Mouse (Mus musculus) brain, adult 2 months (tissue): ENCODE results near the gene Gpc5.

Experiments used
- DNase-seq: peaks from one replicate; pipeline ENCODE4 v3.0.0; 2011; ENCODE audit warnings: low read depth, low spot score

Gpc5 gene

GRCm38 (mm10) chr14:115500794-115501193 lies 408.8 kb downstream of the Gpc5 start:
- DNase-seq = no peak

DNA sequence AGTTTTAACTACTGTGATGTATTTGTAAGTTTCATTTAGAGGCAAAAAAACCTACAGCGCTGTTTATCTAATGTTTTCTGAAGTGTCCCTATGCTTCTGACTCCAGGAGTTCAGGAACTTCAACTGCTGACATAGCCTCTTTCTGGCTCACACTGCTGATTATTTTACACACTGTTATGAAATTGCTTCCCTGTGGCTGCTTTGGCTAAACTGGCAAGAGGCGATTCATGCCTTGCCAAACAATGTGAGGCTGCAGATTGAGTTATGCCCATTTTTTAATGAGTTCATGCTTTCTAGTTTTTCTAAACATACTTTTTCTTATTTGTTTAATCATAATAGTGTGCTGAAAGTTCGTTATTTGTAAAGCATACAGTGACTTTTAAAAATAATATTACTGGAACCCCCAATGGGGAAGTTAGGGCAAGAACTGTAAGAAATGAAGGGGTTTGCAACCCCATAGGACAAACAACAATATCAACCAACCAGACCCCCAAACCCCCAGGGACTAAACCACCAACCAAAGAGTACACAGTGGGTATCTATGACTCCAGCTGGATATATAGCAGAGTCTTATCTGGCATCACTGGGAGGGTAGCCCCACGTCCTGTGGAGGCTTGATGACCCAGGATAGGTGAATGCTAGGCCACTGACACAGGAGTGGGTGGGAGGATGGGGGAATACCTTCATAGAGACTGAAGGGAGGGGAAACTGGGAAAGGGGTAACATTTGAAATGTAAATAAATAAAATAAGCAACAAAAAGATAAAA lies 454.7 kb downstream of the Gpc5 start:
- no peak for DNase-seq

GRCm38 (mm10) chr14:115551996-115552395 lies 460.0 kb downstream of the Gpc5 start:
- DNase-seq = no peak

DNA sequence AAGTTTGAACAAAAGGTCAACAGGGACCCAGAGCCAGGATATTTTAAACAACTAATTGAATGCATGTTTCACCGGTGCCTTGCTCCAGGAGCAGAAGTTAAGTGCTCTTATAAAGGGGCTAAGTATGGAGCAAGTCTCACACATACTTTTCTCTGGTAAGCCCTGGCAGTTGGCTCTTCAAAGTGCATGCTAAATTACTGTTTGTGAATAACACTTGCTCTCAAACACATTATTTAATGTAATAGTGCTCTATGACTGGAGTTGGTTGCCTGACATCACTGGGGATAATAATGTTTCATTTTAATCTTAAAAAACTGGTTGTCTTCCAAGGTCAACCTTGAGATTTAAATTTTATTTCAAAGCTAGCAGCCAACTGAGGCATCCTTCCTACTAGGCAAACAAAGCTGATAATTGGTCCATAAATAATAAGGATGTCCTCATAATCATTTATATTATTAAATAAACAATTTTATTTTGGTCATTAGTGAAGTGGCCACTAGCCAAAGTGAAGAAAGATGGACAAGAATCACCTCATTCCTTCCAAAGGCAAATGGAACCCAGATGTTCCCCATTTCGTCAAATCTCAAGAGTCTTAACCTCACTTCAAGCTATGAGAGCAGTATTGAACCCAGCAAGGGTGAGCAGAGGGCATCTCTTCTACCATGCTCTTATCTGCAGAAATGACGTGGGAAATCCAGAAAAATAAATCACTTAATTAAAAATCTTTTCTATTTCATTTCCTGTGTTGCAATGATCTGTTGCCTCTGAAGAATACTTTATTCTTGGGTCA lies 488.6 kb downstream of the Gpc5 start:
- DNase-seq = no peak

GRCm38 (mm10) chr14:115581256-115581633 lies 489.2 kb downstream of the Gpc5 start:
- no peak for DNase-seq

DNA sequence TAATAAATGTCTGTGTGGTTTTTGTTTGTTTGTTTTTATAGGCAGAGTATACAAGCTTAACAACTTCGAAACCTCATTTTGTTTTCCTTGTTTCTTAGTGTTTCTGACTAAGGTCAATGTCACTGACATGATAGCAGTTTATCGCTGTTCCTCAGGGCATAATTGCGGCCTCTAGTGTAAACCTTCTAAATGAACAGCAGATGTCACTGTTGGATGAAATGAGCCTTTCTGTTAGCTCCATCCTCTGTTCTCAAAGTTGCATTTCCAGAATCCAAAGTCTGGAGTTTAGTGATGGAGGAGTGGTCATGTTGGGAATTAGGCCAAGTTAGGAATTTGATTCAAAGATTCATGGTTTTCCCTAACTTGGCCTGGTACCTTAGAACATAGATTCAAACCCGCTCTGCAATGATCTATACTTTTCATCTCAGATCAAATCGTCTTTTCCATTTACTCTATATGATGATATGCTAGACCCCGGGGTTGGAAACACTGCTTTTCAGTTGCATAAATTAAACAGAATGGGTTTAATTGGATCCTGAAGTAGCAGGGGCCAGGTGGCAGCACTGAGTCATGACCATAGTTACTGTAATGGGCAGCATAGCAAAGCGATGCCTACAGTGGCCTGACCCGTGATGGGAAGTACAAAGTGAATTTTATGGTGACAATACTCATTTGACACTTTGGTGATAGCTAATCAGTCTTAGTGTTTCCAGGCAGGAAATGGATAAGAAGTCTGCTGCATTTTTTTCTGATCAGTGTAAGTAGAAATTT lies 508.4 kb downstream of the Gpc5 start:
- peak; percentile 58 for DNase-seq

DNA sequence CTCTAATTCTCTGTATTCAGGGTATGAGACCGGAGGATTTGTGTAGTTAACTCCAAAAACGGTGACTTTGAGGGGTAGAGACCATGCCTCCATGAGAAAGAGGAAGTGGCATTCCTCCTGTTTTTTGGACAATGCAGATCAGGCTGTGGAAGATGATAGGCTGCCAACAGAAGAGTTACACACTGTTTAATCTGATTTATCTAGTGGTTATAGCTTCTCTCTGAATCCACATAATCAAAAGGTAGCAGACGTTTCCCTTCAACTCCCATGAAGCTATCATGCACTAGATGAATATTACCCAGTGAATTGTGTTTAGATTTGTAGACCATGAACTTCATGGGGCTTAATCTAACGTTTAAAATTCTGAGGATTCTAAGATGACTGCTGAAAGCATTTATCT lies 522.1 kb downstream of the Gpc5 start:
- DNase-seq = no peak

DNA sequence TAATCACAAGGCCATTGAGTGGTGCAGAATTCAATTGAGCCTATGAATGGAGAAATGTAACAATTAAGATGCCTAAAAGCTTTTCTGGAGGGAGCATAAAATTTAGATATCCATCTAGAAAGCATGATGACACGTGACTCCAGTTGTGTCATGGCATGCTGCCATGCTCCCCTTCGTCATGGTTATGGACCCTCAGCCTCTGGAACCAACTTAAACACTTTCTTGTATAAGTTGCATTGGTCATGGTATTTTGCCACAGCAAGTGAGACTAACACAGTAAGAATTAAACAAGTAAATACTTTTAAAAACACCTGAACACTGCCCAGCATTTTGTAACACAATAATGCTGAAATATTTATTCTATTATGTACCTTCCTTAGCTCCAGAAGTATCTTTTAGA lies 524.3 kb downstream of the Gpc5 start:
- no peak for DNase-seq

DNA sequence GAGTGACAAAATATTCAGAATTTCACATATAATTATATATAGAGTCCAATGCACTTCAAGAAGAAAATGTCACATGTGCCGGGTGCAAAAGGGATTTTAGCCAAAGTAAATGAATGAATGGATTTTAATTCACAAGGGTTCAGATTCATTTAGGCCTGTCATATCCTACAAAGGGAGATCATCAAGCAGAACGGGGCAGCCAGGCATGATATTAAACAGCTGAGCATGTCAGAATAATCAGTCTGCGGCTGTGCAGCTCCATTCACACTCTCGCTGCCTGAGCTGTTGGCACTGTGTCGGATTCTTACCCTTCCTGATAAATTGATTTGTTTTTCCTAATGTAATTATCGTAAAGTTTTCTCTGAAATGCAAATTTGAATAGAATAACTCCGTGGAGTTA lies 524.8 kb downstream of the Gpc5 start:
- no peak for DNase-seq

- DNase-seq = no peak
Observed at GRCm38 (mm10) chr14:115620473-115620872, 528.5 kb downstream of the Gpc5 start.

DNA sequence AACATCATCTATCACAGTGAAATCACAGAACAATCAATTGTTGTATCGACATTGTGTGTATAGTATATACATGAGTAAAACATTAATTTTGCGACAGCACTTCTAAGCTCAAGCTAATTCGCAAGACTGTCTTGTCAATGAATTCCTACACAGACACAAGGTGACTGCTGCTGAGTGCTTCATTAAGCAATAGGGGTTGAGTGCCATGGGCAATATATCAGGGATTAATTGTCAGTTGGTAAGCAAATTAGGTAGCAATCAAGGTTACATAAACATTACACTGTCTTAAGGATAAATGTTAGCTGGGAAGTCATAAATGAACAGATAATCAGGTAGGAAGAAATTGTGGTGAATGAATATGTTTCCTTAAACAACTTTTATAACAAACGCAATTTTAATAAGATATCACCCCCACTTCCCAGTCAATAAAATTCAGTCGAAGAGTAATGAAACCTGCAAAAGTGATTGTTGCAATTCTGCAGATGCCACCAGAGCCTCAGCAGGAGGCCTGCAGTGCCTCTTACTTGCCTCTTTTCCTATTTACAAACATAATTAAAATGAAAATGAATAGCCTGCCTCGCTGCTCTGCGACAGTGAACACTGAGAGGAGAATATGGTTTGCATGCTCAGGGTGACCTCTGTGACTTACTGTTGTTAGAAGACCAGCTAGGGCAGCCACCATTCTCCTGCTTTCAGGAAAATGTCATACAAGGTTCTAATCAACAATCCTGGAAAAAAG lies 539.3 kb downstream of the Gpc5 start:
- no peak for DNase-seq

DNA sequence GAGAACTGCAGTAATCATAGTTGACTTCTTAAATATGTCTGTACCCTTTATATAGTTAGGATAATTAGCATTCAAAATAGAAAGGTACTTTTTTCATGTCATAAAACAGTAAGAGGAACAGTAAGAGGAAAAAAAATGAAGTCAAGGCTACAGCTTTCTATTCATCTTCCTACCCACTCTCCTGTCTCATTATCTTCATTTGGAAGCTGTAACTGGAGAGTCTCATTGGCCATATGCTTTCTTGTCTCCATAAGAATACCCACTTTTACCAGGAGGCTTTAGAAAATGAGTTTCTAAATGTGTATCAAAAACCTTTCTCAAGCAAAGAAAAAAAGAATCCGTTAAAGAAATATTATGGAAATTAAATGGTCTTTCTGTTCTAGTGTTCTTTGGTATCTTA lies 541.3 kb downstream of the Gpc5 start:
- DNase-seq = peak; percentile 55

DNA sequence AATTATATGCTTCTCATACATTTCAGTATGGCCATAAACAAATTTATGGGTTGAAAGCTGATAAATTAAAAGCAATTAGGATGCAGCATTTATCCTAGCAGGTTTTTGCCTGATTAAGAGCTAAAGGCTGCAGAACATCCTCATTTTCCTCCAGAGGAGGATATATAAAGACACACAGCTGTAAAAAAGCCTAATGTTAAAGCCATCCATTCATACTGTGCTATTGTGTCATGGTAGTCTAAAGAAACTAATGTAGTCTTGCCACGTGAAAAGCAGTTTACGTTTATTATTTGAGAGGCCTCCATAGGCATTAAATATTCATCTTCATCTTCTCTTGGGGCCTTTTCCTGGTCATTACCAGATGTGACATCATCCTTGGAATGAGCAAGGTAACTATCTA lies 587.9 kb downstream of the Gpc5 start:
- no peak for DNase-seq

DNA sequence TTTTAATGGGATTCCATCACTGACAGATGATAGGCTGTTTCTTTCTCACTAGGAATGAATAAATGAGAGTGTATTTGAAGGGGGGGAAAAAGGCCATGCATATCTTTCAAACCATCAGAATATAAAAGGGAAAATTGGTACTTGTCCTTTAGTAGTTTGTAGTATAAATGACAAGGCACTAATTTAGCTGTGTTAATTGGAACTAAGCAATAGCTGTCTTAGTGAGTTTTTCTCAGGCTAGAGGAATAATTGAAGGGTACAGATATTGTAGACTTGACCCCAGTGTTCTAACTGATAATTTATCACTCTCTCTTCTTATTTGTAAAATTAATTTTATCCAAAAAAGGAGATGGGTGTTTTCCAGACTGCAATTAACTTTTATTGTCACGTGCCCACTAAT lies 654.0 kb downstream of the Gpc5 start:
- no peak for DNase-seq

DNA sequence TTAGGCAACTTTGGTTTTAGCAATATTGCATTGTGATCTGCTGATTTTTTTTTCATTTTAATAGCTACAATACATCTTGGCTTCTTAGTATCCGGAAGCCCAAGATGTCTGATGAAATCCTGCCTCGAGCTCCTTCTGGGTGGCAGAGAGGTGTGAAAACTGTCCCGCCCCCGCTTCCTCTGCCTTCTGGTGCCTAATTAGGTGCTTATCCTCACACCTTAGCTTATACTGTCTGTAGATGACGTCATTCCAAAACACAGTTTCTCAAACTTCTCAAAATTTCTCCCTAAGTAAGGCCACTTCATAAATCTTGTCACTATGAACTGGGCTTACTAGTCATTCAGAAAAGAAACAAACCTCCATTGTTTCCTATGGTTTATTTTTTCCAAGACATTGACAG lies 668.2 kb downstream of the Gpc5 start:
- peak; percentile 67 for DNase-seq

DNA sequence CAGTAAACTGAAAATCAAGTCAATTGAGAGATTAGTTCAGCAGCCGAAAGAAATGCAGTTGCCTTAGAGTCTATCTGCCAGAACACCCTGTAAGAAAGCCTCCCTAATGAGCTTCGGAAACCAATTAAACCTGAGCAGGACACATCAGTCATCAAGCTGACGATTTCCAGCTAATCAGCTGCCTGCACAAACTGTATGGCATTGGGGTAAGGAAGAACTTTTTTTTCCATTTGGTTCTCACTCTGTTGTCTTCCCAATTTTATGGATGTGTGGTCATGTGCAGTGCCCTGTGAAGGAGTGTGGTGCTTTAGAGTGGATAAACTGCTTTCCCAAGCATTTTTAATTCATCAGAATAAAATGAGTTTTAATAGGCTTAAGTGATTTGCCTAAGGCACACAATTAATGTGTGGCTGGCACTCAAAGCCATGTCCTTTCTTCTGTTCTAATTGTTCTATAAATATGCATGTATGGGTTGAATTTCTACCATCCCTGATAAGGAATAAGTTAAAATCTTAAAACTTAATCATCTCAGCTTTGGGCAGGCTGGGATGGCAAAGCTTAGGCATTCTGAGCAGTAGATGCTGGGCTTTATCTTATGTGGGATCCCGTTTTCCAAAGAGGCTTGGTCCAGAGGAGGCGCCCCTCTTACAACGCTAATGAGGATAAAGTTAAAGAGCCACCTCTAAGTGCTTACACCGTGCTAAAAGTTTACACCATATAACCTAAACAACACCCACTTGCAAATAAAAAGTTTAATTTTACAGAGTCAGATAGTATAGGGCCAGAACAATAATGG lies 687.6 kb downstream of the Gpc5 start:
- peak; percentile 15 for DNase-seq

- DNase-seq = peak; percentile 24
Observed at GRCm38 (mm10) chr14:115804751-115805150, 712.7 kb downstream of the Gpc5 start.

DNA sequence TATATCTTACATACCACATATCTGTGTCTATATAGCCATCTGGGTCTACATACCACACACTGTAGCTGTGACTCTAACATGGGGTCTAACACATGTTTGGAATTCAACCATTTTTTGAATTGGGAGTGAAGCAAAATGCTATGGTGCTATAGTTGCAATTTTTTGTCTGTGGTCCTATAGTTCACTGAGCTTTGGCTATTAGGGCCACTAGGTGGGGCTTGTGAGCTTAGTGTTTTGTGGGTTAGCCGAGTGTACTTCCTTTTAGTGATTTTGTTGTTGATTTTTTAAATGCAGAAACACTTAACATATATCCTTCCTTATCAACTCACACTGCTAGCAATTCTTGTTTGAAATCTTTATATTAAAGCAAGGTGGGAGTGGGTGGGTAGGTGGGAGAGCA lies 727.0 kb downstream of the Gpc5 start:
- peak; percentile 42 for DNase-seq

- no peak for DNase-seq
Observed at GRCm38 (mm10) chr14:115821657-115822056, 729.6 kb downstream of the Gpc5 start.

DNA sequence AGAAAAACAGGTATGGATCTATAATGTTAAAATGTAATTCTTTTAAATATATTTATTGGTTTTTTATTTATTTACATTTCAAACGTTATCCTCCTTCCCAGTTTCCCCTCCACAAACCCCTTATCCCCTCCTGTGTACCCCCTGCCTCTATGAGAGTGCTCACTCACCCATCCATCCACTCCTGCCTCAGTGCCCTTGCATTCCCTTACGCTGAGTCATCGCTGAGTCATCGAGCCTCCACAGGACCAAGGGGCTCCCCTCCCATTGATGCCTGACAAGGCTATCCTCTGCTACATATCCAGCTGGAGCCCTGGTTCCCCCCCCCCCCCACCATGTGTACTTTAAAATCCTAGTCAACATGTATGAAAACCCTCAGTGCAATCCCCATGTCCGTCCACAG lies 738.5 kb downstream of the Gpc5 start:
- DNase-seq = no peak

DNA sequence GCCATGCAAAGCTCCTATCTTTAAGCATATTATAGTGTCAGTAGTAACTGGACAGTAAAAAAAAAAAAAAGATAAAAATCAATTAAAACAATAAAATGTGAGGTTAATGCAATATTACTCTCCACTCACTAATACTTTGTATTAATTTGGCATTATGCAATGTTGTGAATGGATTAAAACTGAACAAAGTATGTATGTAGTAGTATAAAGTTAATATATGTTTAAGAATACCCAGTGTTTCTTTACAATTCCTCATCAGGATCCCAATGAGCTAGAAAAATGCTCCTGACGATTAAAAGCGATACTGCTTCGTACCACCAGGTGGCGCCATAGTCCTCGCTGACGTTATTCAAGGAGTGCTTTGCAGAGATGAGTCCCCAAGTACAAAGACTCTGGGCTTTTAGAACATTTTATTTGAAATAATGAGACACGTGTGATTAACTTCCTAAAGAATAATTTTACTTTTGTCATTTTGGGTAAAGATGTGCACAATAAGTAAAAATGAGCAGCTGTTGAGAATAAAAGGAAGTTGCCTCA lies 739.3 kb downstream of the Gpc5 start:
- DNase-seq = peak; percentile 79
